Mouse (Mus musculus) C2C12 (cell line): ENCODE results near the gene Dda1.

Experiments
- CTCF ChIP-seq: IDR thresholded peaks from one replicate; pipeline ENCODE4 v1.5.1; 2011; ENCODE audit not compliant: control insufficient read depth, insufficient read depth, insufficient read length
- FOSL1 ChIP-seq: IDR thresholded peaks from one replicate; pipeline ENCODE4 v1.8.0; 2011; ENCODE audit warnings: mild to moderate bottlenecking, low read length; ENCODE audit not compliant: poor library complexity, insufficient read depth, severe bottlenecking
- MAX ChIP-seq: IDR thresholded peaks from one replicate; pipeline ENCODE4 v1.6.1; 2011; ENCODE audit warnings: mild to moderate bottlenecking, control low read depth
- USF1 ChIP-seq: IDR thresholded peaks from one replicate; pipeline ENCODE4 v1.6.1; 2011; ENCODE audit warnings: low read depth, mild to moderate bottlenecking, control low read depth, moderate library complexity

- TF ChIP-seq USF1 (no peak), CTCF (no peak), MAX (no peak), FOSL1 (no peak)
Observed at GRCm38 (mm10) chr8:71498816-71499690, 30.1 kb downstream of the Dda1 start.
